Mouse (Mus musculus) E14TG2a.4 (cell line): ENCODE measurements around the gene Fam161b.

ENCODE experiments used
- CTCF ChIP-seq: conservative IDR thresholded peaks from 2 replicates; pipeline ENCODE4 v1.5.1; 2014; ENCODE audit warnings: low read length
- NANOG ChIP-seq: IDR thresholded peaks from 2 replicates; pipeline ENCODE4 v1.6.1; 2014; ENCODE audit warnings: borderline replicate concordance, low read length, mixed read lengths
- POU5F1 ChIP-seq: IDR thresholded peaks from 2 replicates; pipeline ENCODE4 v1.6.1; 2014; ENCODE audit warnings: low read length, borderline replicate concordance

GRCm38 (mm10) chr12:84407874-84408818 is 46.5 kb upstream of the Fam161b start:
- TF ChIP-seq CTCF, result no peak
- no peak for TF ChIP-seq NANOG
- TF ChIP-seq POU5F1, result no peak
